Mouse (Mus musculus) ES-E14 (cell line): ENCODE measurements around the gene Sos2.

ENCODE experiments used
- HCFC1 ChIP-seq: IDR thresholded peaks from 2 replicates; pipeline ENCODE4 v1.6.1; 2012; ENCODE audit warnings: low read length, inconsistent platforms, borderline replicate concordance; ENCODE audit not compliant: insufficient read depth
- MAFK ChIP-seq: IDR thresholded peaks from 2 replicates; pipeline ENCODE4 v1.6.1; 2014; ENCODE audit warnings: mild to moderate bottlenecking, low read depth, low read length, inconsistent platforms; ENCODE audit not compliant: insufficient read depth

DNA sequence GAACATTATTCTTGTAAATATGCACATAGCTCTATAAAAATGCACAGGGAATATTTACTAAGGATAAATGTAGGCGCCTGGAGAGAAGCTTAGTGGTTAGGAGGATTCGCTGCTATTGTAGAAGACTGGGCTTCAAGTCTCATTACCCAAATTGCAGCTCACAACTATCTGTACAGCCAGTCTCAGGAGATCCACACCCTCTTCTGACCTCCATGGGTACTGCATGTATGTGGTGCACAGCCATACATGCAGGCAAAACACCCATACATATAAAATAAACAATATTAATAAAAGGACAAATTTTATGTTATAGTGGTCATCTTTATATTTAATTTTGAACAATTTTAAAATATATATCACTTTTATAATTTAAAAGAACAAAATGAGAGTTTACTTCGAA is 46.9 kb downstream of the Sos2 start:
- TF ChIP-seq MAFK (no peak), HCFC1 (no peak)
